ENCODE assay signal across 20 mouse cellular contexts in the genomic region with DNA sequence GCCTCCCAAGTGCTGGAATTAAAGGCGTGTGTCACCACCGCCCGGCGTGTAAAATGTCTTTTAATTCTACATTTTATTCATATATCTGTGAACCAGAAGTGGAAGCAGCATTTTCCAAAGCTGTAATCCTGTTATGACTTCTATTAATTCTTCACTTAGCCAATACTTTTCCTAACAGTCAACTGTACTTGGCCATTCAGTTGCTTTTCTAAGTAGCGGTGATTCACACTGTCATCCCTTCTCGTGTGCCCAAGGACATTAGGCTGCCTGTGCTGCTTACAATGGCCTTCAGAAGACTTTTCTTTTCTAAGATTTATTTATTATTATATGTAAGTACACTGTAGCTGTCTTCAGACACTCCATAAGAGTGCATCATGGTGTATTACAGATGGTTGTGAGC. TPM values are rescaled to one million over a fixed set of nuclear protein-coding genes. Genes with fewer than 3 reads are reported as not detected.
A peak's percentile ranks its signal among the peaks of the same experiment; 100 is the strongest.
DNase-seq lines count a peak whose midpoint lies in the region; TF ChIP-seq lines count a peak whose summit lies in the region.
"Had no signal": no experiment of that assay in that cellular context is flagged by ENCODE, and none has a peak within 500 bp of the region (broad histone marks: within the 10 kb centered on the region; RNA-seq: fewer than 3 reads in every experiment).

No protein-coding gene starts in this region.

- peaks cover 11% of the 10 kb centered on the region for H3K36me3 ChIP-seq in E14TG2a.4 (ENCODE audit: insufficient read depth, low read length)
- H3K36me3 ChIP-seq: embryonic facial prominence, embryonic 13.5 days; embryonic facial prominence, embryonic 15.5 days; forebrain, embryonic 12.5 days had no signal

- no peak for TF ChIP-seq CTCF in E14TG2a.4 (conservative IDR thresholded peaks at IDR 0.05; ENCODE audit: low read length)

- 0 out of 2 replicates have a peak overlapping the region, but pooled peaks have one; percentile 17 for H3K4me3 ChIP-seq in E14TG2a.4 (replicated peaks; ENCODE audit: low read length)
- H3K4me3 ChIP-seq: embryonic facial prominence, embryonic 13.5 days; embryonic facial prominence, embryonic 15.5 days; forebrain, embryonic 10.5 days; forebrain, embryonic 12.5 days had no signal

- peaks cover 73% of the 10 kb centered on the region for H3K4me1 ChIP-seq in E14TG2a.4 (replicated peaks; ENCODE audit: low read depth, low read length)

- H3K9me3 ChIP-seq in E14TG2a.4 (ENCODE audit: low read length), result no peaks in the 10 kb centered on the region
- H3K9me3 ChIP-seq: embryonic facial prominence, embryonic 13.5 days; embryonic facial prominence, embryonic 15.5 days; forebrain, embryonic 10.5 days; forebrain, embryonic 12.5 days; G1E had no signal

- no peaks in the 10 kb centered on the region for H3K27me3 ChIP-seq in E14TG2a.4 (ENCODE audit: insufficient read depth, low read length)
- H3K27me3 ChIP-seq: embryonic facial prominence, embryonic 13.5 days; embryonic facial prominence, embryonic 15.5 days; forebrain, embryonic 12.5 days; Patski had no signal

- peak; percentile 56 for DNase-seq in adrenal gland, adult 2 months
- no peak for DNase-seq in adrenal gland, postnatal 4 days (ENCODE audit: low spot score in 2 of 2)
- DNase-seq in adrenal gland, postnatal 14 days, result peak; percentile 31
- no peak for DNase-seq in adrenal gland, adult 18-20 months (ENCODE audit: low spot score in 2 of 2)
- DNase-seq in adrenal gland, postnatal 36 days, result peak; percentile 31 to 38
- no peak for DNase-seq in layer of hippocampus, postnatal 14 days (ENCODE audit: low spot score in 2 of 2)
- DNase-seq: cerebellum, adult 11 months; cerebellum, adult 18-20 months; cerebellum, adult 8-10 months; cerebellum, adult 9-11 months; cerebellum, postnatal 14 days; cerebellum, postnatal 36 days; embryo, embryonic 11 days had no signal

RNA-seq across cellular contexts. Expression of a gene that starts 2.0 kb away (rescaled TPM):
- 10 to 100 TPM; 58.5 to 61.7 TPM for total RNA-seq in adrenal gland, adult 2 months (2021)
- 43.9 and 59.4 TPM in 2 replicates for polyA plus RNA-seq in adrenal gland, adult 2 months (2012; rRNA removed)
- 10 to 100 TPM; 62.3 to 64.2 TPM for total RNA-seq in adrenal gland, postnatal 4 days (2021)
- total RNA-seq in adrenal gland, postnatal 14 days (2021), result 39.9 and 46.3 TPM in 2 replicates
- total RNA-seq in adrenal gland, adult 18-20 months (2021), result 10 to 100 TPM; 33.5 to 64.5 TPM
- total RNA-seq in adrenal gland, postnatal 36 days (2021), result 10 to 100 TPM; 47.8 to 82.8 TPM
- total RNA-seq in layer of hippocampus, postnatal 14 days (2021), result 10 to 100 TPM; 57.2 to 59.5 TPM

RNA-seq across cellular contexts. Expression of a gene that starts 2.3 kb away (rescaled TPM):
- total RNA-seq in adrenal gland, adult 2 months (2021), result 10 to 100 TPM in 1 of 2 experiments, 1 to 10 TPM in 1; 6.8 to 12.0 TPM
- polyA plus RNA-seq in adrenal gland, adult 2 months (2012; rRNA removed), result 1.8 and 2.0 TPM in 2 replicates
- total RNA-seq in adrenal gland, postnatal 4 days (2021), result 10 to 100 TPM; 13.5 to 14.6 TPM
- total RNA-seq in adrenal gland, postnatal 14 days (2021), result 9.3 and 11.0 TPM in 2 replicates
- total RNA-seq in adrenal gland, adult 18-20 months (2021), result 1 to 10 TPM; 6.3 to 8.6 TPM
- 10 to 100 TPM in 1 of 2 experiments, 1 to 10 TPM in 1; 9.0 to 14.9 TPM for total RNA-seq in adrenal gland, postnatal 36 days (2021)
- total RNA-seq in layer of hippocampus, postnatal 14 days (2021), result 1 to 10 TPM; 7.5 to 8.5 TPM

RNA-seq across cellular contexts. Expression of a gene that starts 21.6 kb away (rescaled TPM):
- total RNA-seq in adrenal gland, adult 2 months (2021), result 10 to 100 TPM; 31.0 to 34.1 TPM
- 23.8 and 29.8 TPM in 2 replicates for polyA plus RNA-seq in adrenal gland, adult 2 months (2012; rRNA removed)
- 10 to 100 TPM; 37.3 to 40.9 TPM for total RNA-seq in adrenal gland, postnatal 4 days (2021)
- 31.9 and 35.0 TPM in 2 replicates for total RNA-seq in adrenal gland, postnatal 14 days (2021)
- total RNA-seq in adrenal gland, adult 18-20 months (2021), result 10 to 100 TPM; 32.1 to 34.2 TPM
- 10 to 100 TPM; 34.4 to 35.5 TPM for total RNA-seq in adrenal gland, postnatal 36 days (2021)
- 10 to 100 TPM; 45.5 to 49.1 TPM for total RNA-seq in layer of hippocampus, postnatal 14 days (2021)

RNA-seq across cellular contexts. Expression of a gene that starts 58.7 kb away (rescaled TPM):
- total RNA-seq in adrenal gland, adult 2 months (2021), result 10 to 100 TPM; 64.4 to 65.4 TPM
- 52.9 and 65.8 TPM in 2 replicates for polyA plus RNA-seq in adrenal gland, adult 2 months (2012; rRNA removed)
- 10 to 100 TPM; 89.4 to 90.6 TPM for total RNA-seq in adrenal gland, postnatal 4 days (2021)
- total RNA-seq in adrenal gland, postnatal 14 days (2021), result 56.0 and 63.6 TPM in 2 replicates
- 10 to 100 TPM; 53.3 to 58.3 TPM for total RNA-seq in adrenal gland, adult 18-20 months (2021)
- 10 to 100 TPM; 63.7 to 68.4 TPM for total RNA-seq in adrenal gland, postnatal 36 days (2021)
- 10 to 100 TPM; 65.8 to 68.0 TPM for total RNA-seq in layer of hippocampus, postnatal 14 days (2021)

RNA-seq across cellular contexts. Expression of a gene that starts 58.8 kb away (rescaled TPM):
- 1 to 10 TPM; 8.0 to 9.6 TPM for total RNA-seq in adrenal gland, adult 2 months (2021)
- 18.9 and 20.5 TPM in 2 replicates for polyA plus RNA-seq in adrenal gland, adult 2 months (2012; rRNA removed)
- 10 to 100 TPM; 29.2 to 31.7 TPM for total RNA-seq in adrenal gland, postnatal 4 days (2021)
- 11.6 and 15.1 TPM in 2 replicates for total RNA-seq in adrenal gland, postnatal 14 days (2021)
- total RNA-seq in adrenal gland, adult 18-20 months (2021), result 10 to 100 TPM; 10.4 to 13.2 TPM
- 10 to 100 TPM in 1 of 2 experiments, 1 to 10 TPM in 1; 9.7 to 11.6 TPM for total RNA-seq in adrenal gland, postnatal 36 days (2021)
- 10 to 100 TPM; 11.1 to 13.0 TPM for total RNA-seq in layer of hippocampus, postnatal 14 days (2021)

Comparison
In these comparisons a context has a peak if more than half of its experiments do, and no peak if none do; other contexts are left out.
1. DNase-seq: peak in adrenal gland, adult 2 months (single experiment), adrenal gland, postnatal 14 days (single experiment) and adrenal gland, postnatal 36 days (2 of 2); none in adrenal gland, postnatal 4 days (0 of 2), adrenal gland, adult 18-20 months (0 of 2) and layer of hippocampus, postnatal 14 days (0 of 2).